Mouse (Mus musculus): ENCODE data around the gene Gm42791. TPM values are rescaled to one million over a fixed set of nuclear protein-coding genes. Genes with fewer than 3 reads are reported as not detected.

Gene Gm42791
- polyA plus RNA-seq, 1 experiment from 2014 or later, result 1.9 TPM

DNA sequence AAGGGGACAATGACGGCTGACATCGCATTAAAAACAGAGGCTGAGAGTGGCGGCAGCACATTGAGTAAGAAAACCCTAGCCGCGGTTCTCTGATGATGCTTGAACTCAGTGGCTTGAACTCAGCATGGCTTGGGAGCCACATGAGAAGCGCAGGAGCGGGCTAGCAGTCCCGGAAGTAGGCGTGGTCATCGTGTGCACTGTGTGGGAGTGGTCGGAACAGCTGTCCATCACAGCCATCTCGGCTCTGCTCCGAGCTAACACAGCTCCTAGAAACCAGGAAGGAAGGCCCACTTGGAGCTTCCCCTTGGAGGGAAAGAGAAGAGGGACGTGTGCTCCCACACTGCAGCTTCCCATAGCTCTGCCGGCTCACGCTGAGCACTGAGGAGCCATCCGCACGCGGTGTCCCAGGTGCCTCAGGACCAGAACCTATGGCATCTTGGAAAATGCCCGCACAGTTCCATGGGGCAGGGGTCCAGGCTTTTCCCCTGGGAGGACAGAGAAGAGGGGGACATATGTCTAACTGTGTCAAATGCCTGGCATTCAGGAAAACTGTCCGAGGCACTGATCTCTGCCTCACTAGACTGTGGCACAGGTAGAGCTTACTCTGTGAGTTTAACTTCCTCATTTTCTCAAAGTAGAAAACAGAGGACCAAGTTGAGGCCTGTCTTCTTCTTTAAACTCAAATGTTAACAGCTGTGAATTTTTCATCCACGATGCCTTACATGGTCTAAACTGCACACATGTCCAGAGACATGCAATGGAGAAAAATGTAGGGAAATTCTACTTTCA, 108.9 kb downstream of the Gm42791 start:
- DNase-seq (ENCODE audit: low spot score) (peak; percentile 78), ATAC-seq (ENCODE audit: insufficient number of reproducible peaks, low FRiP score, low TSS enrichment, low read depth) (peak; percentile 83)
- H3K4me2 ChIP-seq (ENCODE audit: low read depth, severe bottlenecking), result peak overlapping the region; percentile 36
- no peak overlapping the region for H3K27ac ChIP-seq (replicated peaks; ENCODE audit: low read depth, low read length)
- H3K9ac ChIP-seq (ENCODE audit: low read length), result 0 out of 2 replicates have a peak overlapping the region, but pooled peaks have one; percentile 17
- no peaks in the 10 kb centered on the region for H3K9me3 ChIP-seq (ENCODE audit: control insufficient read depth, low read length)
- H3K27me3 ChIP-seq (ENCODE audit: control insufficient read depth, insufficient read depth, low read length), result no peaks in the 10 kb centered on the region
- H3K36me3 ChIP-seq (ENCODE audit: control insufficient read depth, insufficient read depth, low read length), result no peaks in the 10 kb centered on the region
- H3K4me3 ChIP-seq (ENCODE audit: low read depth, low read length), result no peak overlapping the region; the same call in 1 of the 2 replicates
- 36% methylated on average over 22 of the region's 22 CpGs for WGBS
- H3K4me1 ChIP-seq (ENCODE audit: control insufficient read depth, insufficient read depth, low read length), result peaks cover 5% of the 10 kb centered on the region

GRCm38 (mm10) chr5:148883671-148884070, 111.3 kb downstream of the Gm42791 start:
- no peak overlapping the region for H3K9ac ChIP-seq (ENCODE audit: low read length)
- H3K4me3 ChIP-seq (ENCODE audit: low read depth, low read length), result no peak overlapping the region
- H3K36me3 ChIP-seq (ENCODE audit: control insufficient read depth, insufficient read depth, low read length), result 0 out of 2 replicates have a peak, but pooled peaks cover 2% of the 10 kb centered on the region
- no peak overlapping the region for H3K27ac ChIP-seq (replicated peaks; ENCODE audit: low read depth, low read length)
- H3K27me3 ChIP-seq (ENCODE audit: control insufficient read depth, insufficient read depth, low read length), result no peaks in the 10 kb centered on the region
- ATAC-seq (ENCODE audit: insufficient number of reproducible peaks, low FRiP score, low TSS enrichment, low read depth) (no peak), DNase-seq (ENCODE audit: low spot score) (no peak)
- no peaks in the 10 kb centered on the region for H3K9me3 ChIP-seq (ENCODE audit: control insufficient read depth, low read length)
- H3K4me2 ChIP-seq (ENCODE audit: low read depth, severe bottlenecking), result no peak overlapping the region
- WGBS, result 88% methylated on average over 8 of the region's 8 CpGs
- H3K4me1 ChIP-seq (ENCODE audit: control insufficient read depth, insufficient read depth, low read length), result peaks cover 5% of the 10 kb centered on the region

- Histone ChIP-seq H3K27ac (replicated peaks; ENCODE audit: low read depth, low read length) (no peak overlapping the region), H3K27me3 (ENCODE audit: control insufficient read depth, insufficient read depth, low read length) (no peaks in the 10 kb centered on the region), H3K36me3 (ENCODE audit: control insufficient read depth, insufficient read depth, low read length) (0 out of 2 replicates have a peak, but pooled peaks cover 7% of the 10 kb centered on the region), H3K9me3 (ENCODE audit: control insufficient read depth, low read length) (no peaks in the 10 kb centered on the region), H3K9ac (ENCODE audit: low read length) (no peak overlapping the region), H3K4me1 (ENCODE audit: control insufficient read depth, insufficient read depth, low read length) (no peaks in the 10 kb centered on the region), H3K4me2 (ENCODE audit: low read depth, severe bottlenecking) (no peak overlapping the region), H3K4me3 (ENCODE audit: low read depth, low read length) (no peak overlapping the region)
- ATAC-seq (ENCODE audit: insufficient number of reproducible peaks, low FRiP score, low TSS enrichment, low read depth) (no peak), DNase-seq (ENCODE audit: low spot score) (no peak)
- WGBS, result 77% methylated on average over 6 of the region's 6 CpGs
Observed at GRCm38 (mm10) chr5:148879218-148879617, 115.7 kb downstream of the Gm42791 start.

GRCm38 (mm10) chr5:148873116-148873515, 121.8 kb downstream of the Gm42791 start:
- H3K9ac ChIP-seq (ENCODE audit: low read length), result no peak overlapping the region
- H3K36me3 ChIP-seq (ENCODE audit: control insufficient read depth, insufficient read depth, low read length), result 0 out of 2 replicates have a peak, but pooled peaks cover 4% of the 10 kb centered on the region
- H3K4me2 ChIP-seq (ENCODE audit: low read depth, severe bottlenecking), result no peak overlapping the region
- no peaks in the 10 kb centered on the region for H3K4me1 ChIP-seq (ENCODE audit: control insufficient read depth, insufficient read depth, low read length)
- no peak overlapping the region for H3K27ac ChIP-seq (replicated peaks; ENCODE audit: low read depth, low read length)
- WGBS, result 86% methylated on average over 8 of the region's 8 CpGs
- DNase-seq (ENCODE audit: low spot score) (no peak), ATAC-seq (ENCODE audit: insufficient number of reproducible peaks, low FRiP score, low TSS enrichment, low read depth) (no peak)
- H3K27me3 ChIP-seq (ENCODE audit: control insufficient read depth, insufficient read depth, low read length), result no peaks in the 10 kb centered on the region
- H3K9me3 ChIP-seq (ENCODE audit: control insufficient read depth, low read length), result no peaks in the 10 kb centered on the region
- H3K4me3 ChIP-seq (ENCODE audit: low read depth, low read length), result no peak overlapping the region

- H3K27ac ChIP-seq (replicated peaks; ENCODE audit: low read depth, low read length), result no peak overlapping the region
- no peak overlapping the region for H3K4me2 ChIP-seq (ENCODE audit: low read depth, severe bottlenecking)
- no peaks in the 10 kb centered on the region for H3K4me1 ChIP-seq (ENCODE audit: control insufficient read depth, insufficient read depth, low read length)
- no peaks in the 10 kb centered on the region for H3K36me3 ChIP-seq (ENCODE audit: control insufficient read depth, insufficient read depth, low read length)
- no peaks in the 10 kb centered on the region for H3K9me3 ChIP-seq (ENCODE audit: control insufficient read depth, low read length)
- ATAC-seq (ENCODE audit: insufficient number of reproducible peaks, low FRiP score, low TSS enrichment, low read depth) (no peak), DNase-seq (ENCODE audit: low spot score) (no peak)
- no peak overlapping the region for H3K9ac ChIP-seq (ENCODE audit: low read length)
- WGBS, result 32% methylated on average over 3 of the region's 3 CpGs
- no peak overlapping the region for H3K4me3 ChIP-seq (ENCODE audit: low read depth, low read length)
- H3K27me3 ChIP-seq (ENCODE audit: control insufficient read depth, insufficient read depth, low read length), result no peaks in the 10 kb centered on the region
Observed at GRCm38 (mm10) chr5:148869583-148869982, 125.4 kb downstream of the Gm42791 start.

- WGBS, result 87% methylated on average over 6 of the region's 6 CpGs
Observed at GRCm38 (mm10) chr5:148867766-148868165, 127.2 kb downstream of the Gm42791 start.

GRCm38 (mm10) chr5:148867171-148867570, 127.8 kb downstream of the Gm42791 start:
- no peak overlapping the region for H3K27ac ChIP-seq (replicated peaks; ENCODE audit: low read depth, low read length)
- DNase-seq (ENCODE audit: low spot score), result no peak
- no peaks in the 10 kb centered on the region for H3K27me3 ChIP-seq (ENCODE audit: control insufficient read depth, insufficient read depth, low read length)
- no peaks in the 10 kb centered on the region for H3K9me3 ChIP-seq (ENCODE audit: control insufficient read depth, low read length)
- no peaks in the 10 kb centered on the region for H3K36me3 ChIP-seq (ENCODE audit: control insufficient read depth, insufficient read depth, low read length)
- no peaks in the 10 kb centered on the region for H3K4me1 ChIP-seq (ENCODE audit: control insufficient read depth, insufficient read depth, low read length)
- no peak overlapping the region for H3K4me3 ChIP-seq (ENCODE audit: low read depth, low read length)
- no peak for ATAC-seq (ENCODE audit: insufficient number of reproducible peaks, low FRiP score, low TSS enrichment, low read depth)
- WGBS, result 89% methylated on average over 7 of the region's 7 CpGs
- no peak overlapping the region for H3K9ac ChIP-seq (ENCODE audit: low read length)
- H3K4me2 ChIP-seq (ENCODE audit: low read depth, severe bottlenecking), result no peak overlapping the region

More at GRCm38 (mm10) chr5:148867766-148868165, 127.2 kb downstream of the Gm42791 start:
- no peaks in the 10 kb centered on the region for H3K9me3 ChIP-seq (ENCODE audit: control insufficient read depth, low read length)
- H3K4me2 ChIP-seq (ENCODE audit: low read depth, severe bottlenecking), result no peak overlapping the region
- no peaks in the 10 kb centered on the region for H3K27me3 ChIP-seq (ENCODE audit: control insufficient read depth, insufficient read depth, low read length)
- no peak overlapping the region for H3K27ac ChIP-seq (replicated peaks; ENCODE audit: low read depth, low read length)
- DNase-seq (ENCODE audit: low spot score), result no peak
- ATAC-seq (ENCODE audit: insufficient number of reproducible peaks, low FRiP score, low TSS enrichment, low read depth), result no peak
- H3K9ac ChIP-seq (ENCODE audit: low read length), result no peak overlapping the region
- H3K4me1 ChIP-seq (ENCODE audit: control insufficient read depth, insufficient read depth, low read length), result no peaks in the 10 kb centered on the region
- H3K36me3 ChIP-seq (ENCODE audit: control insufficient read depth, insufficient read depth, low read length), result no peaks in the 10 kb centered on the region
- H3K4me3 ChIP-seq (ENCODE audit: low read depth, low read length), result no peak overlapping the region

GRCm38 (mm10) chr5:148866571-148866970, 128.4 kb downstream of the Gm42791 start:
- DNase-seq (ENCODE audit: low spot score), result no peak
- 68% methylated on average over 10 of the region's 10 CpGs for WGBS
- no peak overlapping the region; the same call in 1 of the 2 replicates for H3K27ac ChIP-seq (replicated peaks; ENCODE audit: low read depth, low read length)

More at GRCm38 (mm10) chr5:148866571-148866970, 128.4 kb downstream of the Gm42791 start:
- Histone ChIP-seq H3K36me3 (ENCODE audit: control insufficient read depth, insufficient read depth, low read length) (no peaks in the 10 kb centered on the region), H3K27me3 (ENCODE audit: control insufficient read depth, insufficient read depth, low read length) (no peaks in the 10 kb centered on the region), H3K4me1 (ENCODE audit: control insufficient read depth, insufficient read depth, low read length) (no peaks in the 10 kb centered on the region), H3K4me3 (ENCODE audit: low read depth, low read length) (no peak overlapping the region), H3K9me3 (ENCODE audit: control insufficient read depth, low read length) (no peaks in the 10 kb centered on the region), H3K4me2 (ENCODE audit: low read depth, severe bottlenecking) (no peak overlapping the region), H3K9ac (ENCODE audit: low read length) (no peak overlapping the region)
- ATAC-seq (ENCODE audit: insufficient number of reproducible peaks, low FRiP score, low TSS enrichment, low read depth), result no peak
